Mouse (Mus musculus) spleen, adult 2 months (tissue): Measurements from ENCODE around the gene Fam3c. TPM values are rescaled to one million over a fixed set of nuclear protein-coding genes. Genes with fewer than 3 reads are reported as not detected.
A peak's percentile ranks its signal among the peaks of the same experiment; 100 is the strongest.

ENCODE experiments used
- DNase-seq, 2 experiments: peaks; one replicate each; pipeline versions ENCODE4 v3.0.0 to v3.0.0-alpha.2; 2012 to 2021; ENCODE audit warnings: low spot score in 2 of 2, low read depth in 1 of 2
- H3K27ac ChIP-seq: fragments of 200-500 bp; 2 replicates; pipeline ENCODE4 v1.5.1; 2012; ENCODE audit warnings: low read length, inconsistent platforms; ENCODE audit not compliant: insufficient read depth
- H3K27me3 ChIP-seq: fragments of 200-500 bp; 2 replicates; pipeline ENCODE4 v1.6.1; 2012; ENCODE audit warnings: mild to moderate bottlenecking, moderate library complexity, low read length, inconsistent platforms; ENCODE audit not compliant: control insufficient read depth, insufficient read depth
- H3K36me3 ChIP-seq: fragments of 200-500 bp; 2 replicates; pipeline ENCODE4 v1.6.1; 2012; ENCODE audit warnings: mild to moderate bottlenecking, low read length, inconsistent platforms; ENCODE audit not compliant: control insufficient read depth, insufficient read depth
- H3K4me1 ChIP-seq: fragments of 200-500 bp; 2 replicates; pipeline ENCODE4 v1.6.1; 2011; ENCODE audit warnings: inconsistent platforms; ENCODE audit not compliant: control insufficient read depth, insufficient read depth, insufficient read length
- H3K4me3 ChIP-seq: fragments of 200-500 bp; 2 replicates; pipeline ENCODE4 v1.5.1; 2011; ENCODE audit warnings: mild to moderate bottlenecking, inconsistent platforms; ENCODE audit not compliant: insufficient read depth, insufficient read length; ENCODE audit errors: extremely low read depth
- CTCF ChIP-seq: fragments of 200-500 bp; IDR thresholded peaks from 2 replicates; pipeline ENCODE4 v1.5.1; 2011; ENCODE audit warnings: mild to moderate bottlenecking, inconsistent platforms; ENCODE audit not compliant: insufficient read depth, insufficient read length, insufficient replicate concordance; ENCODE audit errors: extremely low read depth
- POLR2A ChIP-seq: fragments of 200-500 bp; IDR thresholded peaks from 2 replicates; pipeline ENCODE4 v1.6.1; 2011; ENCODE audit warnings: low read depth, low read length, inconsistent platforms
- WGBS: fragments of 180-500 bp; shearing (Covaris S2); methylation state at CpG from one replicate; pipeline ENCODE4 v1.1.7; 2018; 5-methylcytosine and 5-hydroxymethylcytosine counted together
- polyA plus RNA-seq: library from polyadenylated mRNA; depleted of rRNA; stranded (reverse); fragments of >200 nt; gene quantifications from 2 replicates; pipeline ENCODE4 v1.2.3, GENCODE M21; 2012

Fam3c gene
- polyA plus RNA-seq, 1 experiment: 3.9 TPM

DNA sequence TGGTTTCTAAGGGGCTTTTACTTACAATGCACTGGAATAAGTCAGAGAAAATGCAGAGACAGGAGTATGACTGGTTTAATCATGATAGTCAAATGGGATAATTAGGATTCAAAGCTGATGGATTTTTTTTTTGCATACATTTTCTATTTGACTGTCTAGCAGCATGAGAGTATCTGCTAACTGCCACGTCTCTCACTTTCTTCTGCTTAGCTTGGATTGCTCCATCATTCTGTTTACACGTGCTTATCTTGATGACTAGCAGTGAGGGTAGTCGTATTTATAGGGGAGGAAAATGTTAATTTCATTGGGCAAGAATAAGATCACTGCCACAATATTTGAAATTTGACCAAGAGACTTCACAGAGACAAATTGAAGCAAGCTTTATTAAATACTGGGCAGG, 39.2 kb upstream of the Fam3c start:
- TF ChIP-seq CTCF (no peak), POLR2A (no peak)
- Histone ChIP-seq H3K4me3 (no peak overlapping the region), H3K27me3 (no peaks in the 10 kb centered on the region), H3K36me3 (no peaks in the 10 kb centered on the region), H3K27ac (no peak overlapping the region), H3K4me1 (peaks cover 7% of the 10 kb centered on the region; the same call in 1 of the 2 replicates)
- 69% methylated on average over 3 of the region's 3 CpGs for WGBS
- no peak for DNase-seq

DNA sequence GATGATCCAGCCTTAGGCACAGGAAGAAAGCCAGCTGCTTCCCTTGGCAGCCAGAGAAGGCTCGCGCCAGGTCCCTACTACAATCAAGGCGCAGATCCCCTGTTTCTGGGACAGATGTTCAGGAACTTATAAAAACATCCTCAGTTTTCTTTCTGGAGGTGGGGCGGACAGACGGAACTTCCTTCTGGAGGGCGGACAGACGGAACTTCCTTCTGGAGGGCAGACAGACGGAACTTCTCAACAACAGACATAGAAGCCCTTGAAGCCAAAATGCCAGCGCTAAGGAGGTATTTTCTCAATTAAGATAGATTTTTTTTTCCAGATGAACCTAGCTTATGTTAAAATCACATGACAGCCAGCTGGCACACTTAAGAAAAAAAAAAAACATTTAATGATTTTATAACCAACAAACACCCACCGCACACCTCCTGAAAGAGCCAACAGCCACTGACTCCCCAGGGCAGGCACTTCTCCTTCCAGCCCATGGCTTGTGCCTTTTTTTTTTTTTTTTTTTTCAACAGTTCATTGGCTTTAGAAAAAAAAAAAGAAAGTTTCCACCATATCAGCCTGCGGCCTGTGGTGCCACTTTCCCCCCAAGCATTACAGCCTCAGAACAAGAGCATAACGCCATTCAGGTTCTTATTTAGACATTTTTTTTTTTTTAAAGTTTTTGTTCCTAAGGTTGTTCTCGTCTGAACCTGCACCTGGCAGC, 34.8 kb upstream of the Fam3c start:
- 18% methylated on average over 13 of the region's 13 CpGs for WGBS
- Histone ChIP-seq H3K4me3 (no peak overlapping the region), H3K36me3 (no peaks in the 10 kb centered on the region), H3K27me3 (no peaks in the 10 kb centered on the region), H3K27ac (peak overlapping the region; percentile 64), H3K4me1 (peaks cover 7% of the 10 kb centered on the region; the same call in 1 of the 2 replicates)
- TF ChIP-seq CTCF (no peak), POLR2A (no peak)
- peak in 1 of 2 experiments; percentile 52 for DNase-seq

DNA sequence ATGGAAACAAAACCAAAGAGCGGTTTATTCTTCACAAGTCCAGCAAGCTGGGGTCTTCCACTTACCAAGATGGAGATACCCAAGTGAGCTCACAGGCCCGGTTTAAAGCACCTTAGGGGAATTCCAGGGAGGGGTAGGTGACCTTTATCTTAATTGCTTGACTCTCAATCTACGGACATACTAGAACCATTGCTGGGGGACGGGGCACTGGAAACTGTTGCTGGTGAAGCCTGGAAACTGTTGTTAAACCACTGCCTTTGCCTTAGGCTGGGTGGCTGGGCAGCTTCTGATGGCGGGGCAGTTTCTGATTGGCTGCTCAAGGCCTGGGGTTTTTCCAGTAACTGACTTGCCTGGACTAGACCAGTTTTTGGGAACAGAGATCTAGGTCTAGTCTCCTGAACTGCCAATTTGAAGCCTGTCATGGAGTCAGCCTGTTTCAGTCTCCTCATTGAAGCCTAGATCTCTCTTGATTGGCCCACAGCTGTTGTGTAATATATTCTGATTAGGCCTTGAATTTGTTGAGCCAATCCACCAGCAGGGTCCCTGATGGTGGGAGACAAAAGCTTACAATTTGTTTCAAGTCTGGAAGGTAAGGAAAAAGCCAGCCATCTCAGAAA, 29.3 kb upstream of the Fam3c start:
- no peaks in the 10 kb centered on the region for H3K36me3 ChIP-seq
- no peak for DNase-seq
- no peak for TF ChIP-seq CTCF
- TF ChIP-seq POLR2A: no peak
- no peaks in the 10 kb centered on the region for H3K4me1 ChIP-seq
- H3K27ac ChIP-seq: no peak overlapping the region
- WGBS: 88% methylated on average over 5 of the region's 5 CpGs
- H3K4me3 ChIP-seq: no peak overlapping the region
- H3K27me3 ChIP-seq: no peaks in the 10 kb centered on the region

DNA sequence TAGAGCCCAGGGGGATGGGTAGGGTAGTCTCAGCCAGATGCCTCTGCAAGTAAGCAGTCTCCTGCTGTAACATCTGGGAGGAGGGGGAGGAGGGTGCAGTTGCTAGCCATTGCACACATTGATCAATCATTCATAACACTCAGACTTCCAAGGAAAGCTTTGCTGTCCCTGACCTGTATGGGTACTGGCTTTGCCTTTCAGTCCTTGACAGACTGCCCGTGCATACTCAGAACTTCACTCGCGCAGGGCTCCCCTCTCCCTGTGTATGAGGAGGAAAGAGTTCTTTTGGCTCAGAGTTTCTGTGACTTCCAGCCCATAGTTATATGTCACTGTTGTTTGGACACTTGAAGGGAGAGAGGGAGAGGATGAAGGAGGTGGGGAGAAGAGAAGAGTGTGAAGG, 24.2 kb upstream of the Fam3c start:
- TF ChIP-seq CTCF: no peak
- TF ChIP-seq POLR2A: no peak
- no peaks in the 10 kb centered on the region for H3K36me3 ChIP-seq
- no peaks in the 10 kb centered on the region for H3K27me3 ChIP-seq
- no peak for DNase-seq
- no peak overlapping the region for H3K27ac ChIP-seq
- H3K4me1 ChIP-seq: no peaks in the 10 kb centered on the region
- no peak overlapping the region for H3K4me3 ChIP-seq
- WGBS: 84% methylated on average over 3 of the region's 3 CpGs

DNA sequence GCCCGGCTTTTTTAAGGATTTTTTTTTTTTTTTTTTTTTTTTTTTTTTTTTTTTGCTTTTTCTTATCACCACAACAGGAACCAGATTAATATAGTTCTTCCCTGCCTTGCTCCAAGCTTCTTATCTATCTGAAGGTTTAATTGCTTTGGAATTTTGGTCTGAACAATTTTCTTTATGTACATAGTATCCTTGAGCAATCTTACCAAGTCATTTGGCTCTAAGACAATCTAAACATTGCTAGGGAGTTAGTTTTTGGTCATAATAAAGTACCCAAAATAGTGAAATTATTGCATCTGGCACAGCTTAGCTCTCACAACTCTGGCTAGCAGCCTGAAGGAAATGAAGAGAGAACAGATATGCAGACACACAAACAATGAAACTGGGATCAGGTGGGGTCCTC, 23.8 kb upstream of the Fam3c start:
- no peak for DNase-seq
- WGBS: 95% methylated on average over 1 of the region's 1 CpGs
- H3K4me3 ChIP-seq: no peak overlapping the region

DNA sequence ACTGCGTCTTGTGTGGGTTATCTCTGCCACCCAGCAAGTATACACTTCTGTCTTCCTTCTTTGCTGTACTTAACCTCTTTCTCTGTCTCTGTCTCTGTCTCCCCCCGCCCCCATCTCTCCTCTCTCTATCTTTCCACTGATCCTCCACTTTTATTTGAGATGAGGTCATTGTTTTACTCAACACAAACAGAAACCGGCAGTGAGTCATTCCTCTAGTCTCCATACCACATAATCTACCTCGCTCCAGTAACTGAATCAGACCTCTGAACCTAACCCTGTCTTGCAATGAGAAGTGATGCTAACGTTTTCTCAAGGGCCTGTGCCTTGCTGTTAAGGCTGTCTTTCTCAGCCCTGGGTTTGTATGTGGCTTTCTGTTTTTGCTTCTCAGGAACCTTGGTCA, 22.4 kb upstream of the Fam3c start:
- H3K27ac ChIP-seq: no peak overlapping the region
- no peak for DNase-seq
- TF ChIP-seq POLR2A (no peak), CTCF (no peak)
- H3K4me1 ChIP-seq: no peaks in the 10 kb centered on the region
- no peaks in the 10 kb centered on the region for H3K36me3 ChIP-seq
- H3K27me3 ChIP-seq: no peaks in the 10 kb centered on the region
- H3K4me3 ChIP-seq: no peak overlapping the region
- 74% methylated on average over 5 of the region's 5 CpGs for WGBS

More for the DNA sequence above, 23.8 kb upstream of the Fam3c start:
- H3K36me3 ChIP-seq: no peaks in the 10 kb centered on the region
- no peak overlapping the region for H3K27ac ChIP-seq
- H3K27me3 ChIP-seq: no peaks in the 10 kb centered on the region
- no peak for TF ChIP-seq POLR2A
- no peak for TF ChIP-seq CTCF
- no peaks in the 10 kb centered on the region for H3K4me1 ChIP-seq

DNA sequence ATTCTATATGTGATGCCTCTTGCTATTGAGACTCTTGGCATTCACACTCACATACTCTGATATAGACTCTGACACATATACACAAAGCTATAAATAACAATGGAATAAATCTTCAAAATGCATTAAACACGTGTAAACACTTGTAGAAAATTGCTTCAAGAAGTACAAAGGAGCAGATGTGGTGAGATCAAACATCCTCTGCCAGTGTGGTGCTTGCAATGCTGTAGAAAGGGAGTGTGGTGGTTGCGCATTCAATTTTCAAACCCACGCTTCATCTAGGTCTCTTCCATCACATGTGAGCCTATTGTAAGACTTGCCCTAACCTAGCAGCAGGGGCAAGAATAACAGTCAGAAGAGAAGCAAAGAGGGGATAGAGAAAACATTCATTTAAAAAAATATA, 18.7 kb upstream of the Fam3c start:
- H3K4me1 ChIP-seq: no peaks in the 10 kb centered on the region
- WGBS: 74% methylated on average over 3 of the region's 3 CpGs
- no peak overlapping the region for H3K27ac ChIP-seq
- H3K36me3 ChIP-seq: no peaks in the 10 kb centered on the region
- no peak for DNase-seq
- no peak overlapping the region for H3K4me3 ChIP-seq
- no peak for TF ChIP-seq POLR2A
- no peak for TF ChIP-seq CTCF
- H3K27me3 ChIP-seq: no peaks in the 10 kb centered on the region

DNA sequence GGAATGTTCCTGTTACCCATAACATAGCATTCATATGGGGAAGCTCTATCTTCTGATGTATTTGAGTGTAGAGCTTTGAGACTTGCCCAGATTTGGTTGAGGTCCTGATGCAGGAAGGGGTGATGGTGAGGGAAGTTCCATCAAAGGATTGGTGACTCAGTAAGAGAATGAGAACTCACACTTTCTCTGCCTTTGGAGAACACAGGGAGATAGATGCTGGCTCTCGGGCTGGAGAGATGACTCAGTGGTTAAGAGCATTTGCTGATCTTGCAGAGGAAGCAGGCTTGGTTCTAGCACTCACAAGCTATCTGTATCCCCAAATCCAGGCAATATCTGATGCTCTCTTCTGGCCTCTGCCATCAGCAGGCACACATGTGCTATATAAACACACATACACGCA, 17.4 kb upstream of the Fam3c start:
- Histone ChIP-seq H3K27me3 (no peaks in the 10 kb centered on the region), H3K4me3 (no peak overlapping the region), H3K27ac (no peak overlapping the region), H3K4me1 (no peaks in the 10 kb centered on the region), H3K36me3 (no peaks in the 10 kb centered on the region)
- WGBS: 87% methylated on average over 2 of the region's 2 CpGs
- DNase-seq: no peak
- no peak for TF ChIP-seq POLR2A
- no peak for TF ChIP-seq CTCF
